Mouse (Mus musculus): ENCODE measurements at regions not wholly inside any gene's neighbourhood (a gene's known extent, or its start where the extent isn't known, plus 50 kb on each side); places are given as distances from the start of the nearest gene placed in this dataset.

- DNase-seq (ENCODE audit: low read depth): no peak
Measured at GRCm38 (mm10) chr1:184298701-184299100, 264.6 kb upstream of the 1700056E22Rik start.

GRCm38 (mm10) chr1:184297001-184297740 lies 263.1 kb upstream of the 1700056E22Rik start:
- DNase-seq (ENCODE audit: low read depth): no peak

GRCm38 (mm10) chr1:184291129-184291528 lies 257.0 kb upstream of the 1700056E22Rik start:
- DNase-seq (ENCODE audit: low read depth): no peak

GRCm38 (mm10) chr1:184289733-184290416 lies 255.8 kb upstream of the 1700056E22Rik start:
- no peak for DNase-seq (ENCODE audit: low read depth)

GRCm38 (mm10) chr1:184281768-184282167 lies 247.7 kb upstream of the 1700056E22Rik start:
- no peak for DNase-seq (ENCODE audit: low read depth)

GRCm38 (mm10) chr1:184279263-184279662 lies 245.2 kb upstream of the 1700056E22Rik start:
- DNase-seq (ENCODE audit: low read depth): no peak

- DNase-seq (ENCODE audit: low read depth): no peak
Measured at GRCm38 (mm10) chr1:184277001-184277400, 242.9 kb upstream of the 1700056E22Rik start.

- no peak for DNase-seq (ENCODE audit: low read depth)
Measured at GRCm38 (mm10) chr1:184275877-184276276, 241.8 kb upstream of the 1700056E22Rik start.

GRCm38 (mm10) chr1:184275396-184275795 lies 241.3 kb upstream of the 1700056E22Rik start:
- DNase-seq (ENCODE audit: low read depth): no peak

- DNase-seq (ENCODE audit: low read depth): no peak
Measured at GRCm38 (mm10) chr1:184274704-184275103, 240.6 kb upstream of the 1700056E22Rik start.

- no peak for DNase-seq (ENCODE audit: low read depth)
Measured at GRCm38 (mm10) chr1:184273722-184274121, 239.6 kb upstream of the 1700056E22Rik start.

- DNase-seq (ENCODE audit: low read depth): no peak
Measured at GRCm38 (mm10) chr1:184271254-184271653, 237.2 kb upstream of the 1700056E22Rik start.

GRCm38 (mm10) chr1:184266051-184266450 lies 231.9 kb upstream of the 1700056E22Rik start:
- DNase-seq (ENCODE audit: low read depth): no peak

- no peak for DNase-seq (ENCODE audit: low read depth)
Measured at GRCm38 (mm10) chr1:184262975-184263374, 228.9 kb upstream of the 1700056E22Rik start.

- DNase-seq (ENCODE audit: low read depth): no peak
Measured at GRCm38 (mm10) chr1:184261385-184261727, 227.3 kb upstream of the 1700056E22Rik start.

GRCm38 (mm10) chr1:184260722-184261384 lies 226.8 kb upstream of the 1700056E22Rik start:
- no peak for DNase-seq (ENCODE audit: low read depth)

GRCm38 (mm10) chr1:184259853-184260252 lies 225.8 kb upstream of the 1700056E22Rik start:
- no peak for DNase-seq (ENCODE audit: low read depth)

- no peak for DNase-seq (ENCODE audit: low read depth)
Measured at GRCm38 (mm10) chr1:184257356-184257755, 223.3 kb upstream of the 1700056E22Rik start.

GRCm38 (mm10) chr1:184254951-184255350 lies 220.8 kb upstream of the 1700056E22Rik start:
- DNase-seq (ENCODE audit: low read depth): no peak

- no peak for DNase-seq (ENCODE audit: low read depth)
Measured at GRCm38 (mm10) chr1:184244730-184245488, 210.8 kb upstream of the 1700056E22Rik start.

GRCm38 (mm10) chr1:184244296-184244695 lies 210.2 kb upstream of the 1700056E22Rik start:
- DNase-seq (ENCODE audit: low read depth): no peak

GRCm38 (mm10) chr1:184241846-184242245 lies 207.7 kb upstream of the 1700056E22Rik start:
- DNase-seq (ENCODE audit: low read depth): no peak
